Mouse (Mus musculus) left cerebral cortex, postnatal 25 days (tissue): Measurements from ENCODE around the gene Zswim1. TPM values are rescaled to one million over a fixed set of nuclear protein-coding genes. Genes with fewer than 3 reads are reported as not detected.
"Not testable (repeated sequence)": the region's sequence is repeated elsewhere in the genome, so short reads cannot be mapped to it uniquely, and the experiment has no call there.

Experiments used
- DNase-seq, 2 experiments: peaks; one replicate each; pipeline ENCODE4 v3.0.0; 2022; ENCODE audit warnings: low spot score in 2 of 2, mixed read lengths in 1 of 2
- intact Hi-C: fragments of 180-260 bp; cut with DNase I; formaldehyde crosslinking; loops from one replicate; pipeline ENCODE4 v1.15.1; 2025
- total RNA-seq, 2 experiments: library from RNA; stranded (reverse); gene quantifications; 2 replicates each; pipeline ENCODE4 v1.2.3; 2021

Gene Zswim1
- total RNA-seq, 2 experiments from 2014 or later: 20.8 to 21.6 TPM

GRCm38 (mm10) chr2:164823969-164824368 lies 1.5 kb downstream of the Zswim1 start:
- DNase-seq: no peak
- intact Hi-C loops: loop anchor here (2.0 kb wide), 1 partner anchor 19 kb away; the partner anchor contains the start of genes Acot8 and Zswim3

- no peak for DNase-seq
- intact Hi-C loops: no loop called here
Observed at GRCm38 (mm10) chr2:164825521-164825920, 3.0 kb downstream of the Zswim1 start.

GRCm38 (mm10) chr2:164827146-164827850 lies 4.8 kb downstream of the Zswim1 start:
- intact Hi-C loops: no loop called here
- DNase-seq: no peak

- intact Hi-C loops: no loop called here
- DNase-seq: no peak
Observed at GRCm38 (mm10) chr2:164828437-164828836, 6.0 kb downstream of the Zswim1 start, which contains the start of gene Spata25. Gene Spata25 (minus strand): TSS chr2:164828537.

GRCm38 (mm10) chr2:164829090-164829489 lies 6.6 kb downstream of the Zswim1 start:
- no peak for DNase-seq
- intact Hi-C loops: no loop called here

GRCm38 (mm10) chr2:164831029-164831428 lies 8.5 kb downstream of the Zswim1 start:
- intact Hi-C loops: no loop called here

GRCm38 (mm10) chr2:164832032-164832747 lies 9.7 kb downstream of the Zswim1 start:
- DNase-seq: peak in 1 of 2 experiments; percentile 26
- intact Hi-C loops: loop anchor here (2.0 kb wide), 1 partner anchor 79 kb away; the partner anchor contains the start of gene Zfp335

More at GRCm38 (mm10) chr2:164831029-164831428, 8.5 kb downstream of the Zswim1 start:
- no peak for DNase-seq

- peak; percentile 78 to 86 for DNase-seq
- intact Hi-C loops: loop anchor here (1.0 to 2.0 kb wide), 2 partner anchors 46 to 78 kb away; partner anchors contain the start of genes Pcif1 and Zfp335
Observed at GRCm38 (mm10) chr2:164832748-164833301, 10.3 kb downstream of the Zswim1 start, which contains the start of gene Ctsa. Gene Ctsa (plus strand): TSS chr2:164832873.

GRCm38 (mm10) chr2:164833314-164833959 lies 11.0 kb downstream of the Zswim1 start, which contains the start of gene Neurl2:
Gene Neurl2 (minus strand): TSS chr2:164833456.
- intact Hi-C loops: loop anchor here (1.0 to 2.0 kb wide), 2 partner anchors 46 to 77 kb away; partner anchors contain the start of genes Pcif1 and Zfp335
- peak; percentile 93 to 97 for DNase-seq

- DNase-seq: peak in 1 of 2 experiments; percentile 43
- intact Hi-C loops: no loop called here
Observed at GRCm38 (mm10) chr2:164834531-164834930, 12.0 kb downstream of the Zswim1 start.

- intact Hi-C loops: no loop called here
- no peak for DNase-seq
Observed at GRCm38 (mm10) chr2:164835164-164835563, 12.7 kb downstream of the Zswim1 start.

- intact Hi-C loops: no loop called here
- no peak for DNase-seq
Observed at GRCm38 (mm10) chr2:164845782-164846181, 23.3 kb downstream of the Zswim1 start.

GRCm38 (mm10) chr2:164850061-164850460 lies 27.6 kb downstream of the Zswim1 start:
- peak in 1 of 2 experiments; percentile 63 for DNase-seq
- intact Hi-C loops: no loop called here

GRCm38 (mm10) chr2:164855572-164855971 lies 33.1 kb downstream of the Zswim1 start:
- DNase-seq, intact Hi-C loops: not testable (repeated sequence)

GRCm38 (mm10) chr2:164856309-164857100 lies 34.0 kb downstream of the Zswim1 start:
- DNase-seq: no peak
- intact Hi-C loops: no loop called here

- intact Hi-C loops: no loop called here
- DNase-seq: peak in 1 of 2 experiments; percentile 13
Observed at GRCm38 (mm10) chr2:164857101-164857821, 34.8 kb downstream of the Zswim1 start, which contains the start of gene Pltp. Gene Pltp (minus strand): TSS chr2:164857711.

GRCm38 (mm10) chr2:164857842-164858553 lies 35.5 kb downstream of the Zswim1 start:
- intact Hi-C loops: no loop called here

More at GRCm38 (mm10) chr2:164857842-164858553, 35.5 kb downstream of the Zswim1 start:
- DNase-seq: no peak
